Mouse (Mus musculus) thymus, postnatal 4 days (tissue): ENCODE results near the gene Spint1.

Experiments
- DNase-seq: peaks from one replicate; pipeline ENCODE4 v3.0.0; 2021

Gene Spint1

DNA sequence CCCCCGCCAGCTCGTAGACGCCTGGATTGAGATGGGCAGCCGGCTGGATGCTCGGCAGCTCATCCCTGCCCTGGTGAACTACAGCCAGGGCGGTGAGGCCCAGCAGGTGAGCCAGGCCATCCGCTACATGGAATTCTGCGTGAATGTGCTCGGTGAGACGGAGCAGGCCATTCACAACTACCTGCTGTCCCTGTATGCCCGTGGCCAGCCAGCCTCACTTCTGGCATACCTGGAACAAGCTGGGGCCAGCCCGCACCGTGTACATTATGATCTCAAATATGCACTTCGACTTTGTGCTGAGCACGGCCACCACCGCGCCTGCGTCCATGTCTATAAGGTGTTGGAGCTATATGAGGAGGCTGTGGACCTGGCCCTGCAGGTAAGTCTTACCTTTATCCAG, 57.2 kb downstream of the Spint1 start:
- no peak for DNase-seq

DNA sequence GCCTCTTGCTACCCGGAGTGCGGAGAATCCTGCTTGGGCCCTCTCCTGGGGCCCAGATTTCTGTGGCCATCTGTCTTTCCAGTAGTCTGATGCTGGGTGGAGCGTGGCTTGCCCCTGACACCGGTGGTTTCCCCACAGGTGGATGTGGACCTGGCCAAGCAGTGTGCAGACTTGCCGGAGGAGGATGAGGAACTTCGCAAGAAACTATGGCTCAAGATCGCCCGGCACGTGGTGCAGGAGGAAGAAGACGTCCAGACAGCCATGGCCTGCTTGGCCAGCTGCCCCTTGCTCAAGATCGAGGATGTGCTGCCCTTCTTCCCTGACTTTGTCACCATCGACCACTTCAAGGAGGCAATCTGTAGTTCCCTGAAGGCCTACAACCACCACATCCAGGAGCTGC, 59.6 kb downstream of the Spint1 start:
- no peak for DNase-seq

- DNase-seq, result no peak
Observed at GRCm38 (mm10) chr2:119297506-119297905, 60.3 kb downstream of the Spint1 start.

- peak; percentile 83 for DNase-seq
Observed at GRCm38 (mm10) chr2:119298330-119298729, 61.2 kb downstream of the Spint1 start.

DNA sequence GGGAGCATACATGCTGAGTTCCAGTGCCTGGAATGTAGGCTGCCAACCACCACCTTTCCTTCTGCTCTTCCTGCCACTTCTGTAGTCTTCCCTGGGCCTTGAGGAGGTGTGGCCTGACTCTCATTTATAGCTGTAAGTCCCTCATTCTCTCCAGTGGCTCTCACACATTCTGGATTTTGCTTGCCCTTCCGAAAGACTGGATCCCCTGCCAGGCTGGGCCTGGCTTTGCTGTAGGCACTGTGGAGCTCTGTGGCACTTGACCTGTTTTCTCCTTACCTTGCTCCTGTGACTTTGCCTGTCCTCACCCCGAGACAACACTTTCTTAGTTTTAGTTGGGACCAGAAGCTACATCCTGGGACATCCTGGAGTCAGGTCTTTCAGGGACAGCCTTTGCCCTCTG, 61.7 kb downstream of the Spint1 start:
- DNase-seq, result no peak
